Mouse (Mus musculus) liver, embryonic 14.5 days (tissue): ENCODE measurements around the gene Sp100. TPM values are rescaled to one million over a fixed set of nuclear protein-coding genes. Genes with fewer than 3 reads are reported as not detected.

ENCODE experiments used
- ATAC-seq: fragments of 200-750 bp; cut with Nextera tagmentation; 2 replicates; pipeline ENCODE4 v1.8.0; 2017; ENCODE audit warnings: moderate number of reproducible peaks, mild to moderate bottlenecking, moderate library complexity; ENCODE audit not compliant: insufficient read depth
- DNase-seq, 3 experiments: peaks; one replicate each; pipeline ENCODE4 v3.0.0-alpha.2; 2012 to 2013; ENCODE audit warnings: low read depth in 3 of 3, low spot score in 3 of 3
- H3K27ac ChIP-seq: fragments of 300-500 bp; sonication (generic); 2 replicates; pipeline ENCODE4 v1.5.1; 2014; ENCODE audit warnings: moderate library complexity, mild to moderate bottlenecking, control low read depth, inconsistent platforms
- H3K27me3 ChIP-seq: fragments of 300-500 bp; sonication (generic); 2 replicates; pipeline ENCODE4 v1.6.1; 2014; ENCODE audit warnings: mild to moderate bottlenecking, low read length, moderate library complexity; ENCODE audit not compliant: control insufficient read depth, insufficient read depth
- H3K36me3 ChIP-seq: fragments of 300-500 bp; sonication (generic); replicated peaks from 2 replicates; pipeline ENCODE4 v1.6.1; 2014; ENCODE audit warnings: low read depth; ENCODE audit not compliant: control insufficient read depth, insufficient read depth
- H3K4me1 ChIP-seq, 2 experiments: fragments of 200-500 bp in 1 of 2; fragments of 300-500 bp in 1 of 2; sonication (generic) in 1 of 2; replicated peaks; 2 replicates each; pipeline ENCODE4 v1.6.1; 2012 to 2014; ENCODE audit warnings: antibody characterized with exemption in 1 of 2, inconsistent platforms in 1 of 2, low read length in 1 of 2; ENCODE audit not compliant: control insufficient read depth in 2 of 2, insufficient read depth in 2 of 2
- H3K4me2 ChIP-seq: fragments of 300-500 bp; sonication (generic); 2 replicates; pipeline ENCODE4 v1.6.1; 2014; ENCODE audit warnings: low read depth, mild to moderate bottlenecking, control low read depth, moderate library complexity
- H3K4me3 ChIP-seq, 2 experiments: fragments of 200-500 bp in 1 of 2; fragments of 300-500 bp in 1 of 2; sonication (generic) in 1 of 2; 2 replicates each; pipeline ENCODE4 v1.5.1; 2012 to 2014; ENCODE audit warnings: low read depth in 2 of 2, low read length in 2 of 2, mild to moderate bottlenecking in 2 of 2, control low read depth in 1 of 2, inconsistent platforms in 1 of 2, moderate library complexity in 1 of 2; ENCODE audit not compliant: insufficient read depth in 1 of 2
- H3K9ac ChIP-seq: fragments of 300-500 bp; sonication (generic); replicated peaks from 2 replicates; pipeline ENCODE4 v1.6.1; 2014; ENCODE audit warnings: mild to moderate bottlenecking, control low read depth, moderate library complexity
- H3K9me3 ChIP-seq: fragments of 300-500 bp; sonication (generic); 2 replicates; pipeline ENCODE4 v1.6.1; 2016; ENCODE audit warnings: low read length, mixed read lengths; ENCODE audit not compliant: control insufficient read depth
- CTCF ChIP-seq: IDR thresholded peaks from 2 replicates; pipeline ENCODE4 v1.5.1; 2016; ENCODE audit warnings: antibody characterized with exemption, low read depth, control low read depth
- EP300 ChIP-seq: IDR thresholded peaks from 2 replicates; pipeline ENCODE4 v1.6.1; 2016; ENCODE audit warnings: antibody characterized with exemption, low read depth
- WGBS: fragments of 180-500 bp; shearing (Covaris S2); extraction: QIAGEN DNeasy Blood & Tissue Kit; methylation state at CpG from one replicate; pipeline ENCODE4 v1.1.7; 2014; ENCODE audit not compliant: insufficient replicate concordance; 5-methylcytosine and 5-hydroxymethylcytosine counted together
- polyA plus RNA-seq, 2 experiments: library from polyadenylated mRNA; depleted of rRNA in 1 of 2; stranded (reverse) in 1 of 2; unstranded in 1 of 2; fragments of >200 nt; fragmentation: Nextera tagmentation in 1 of 2; extraction: Ambion mirVana in 1 of 2; gene quantifications; 2 replicates each; pipeline versions ENCODE4 v1.2.1 to v1.2.3; 2012 to 2014

Gene Sp100
- polyA plus RNA-seq, 2 experiments, result 2.0 to 3.2 TPM

DNA sequence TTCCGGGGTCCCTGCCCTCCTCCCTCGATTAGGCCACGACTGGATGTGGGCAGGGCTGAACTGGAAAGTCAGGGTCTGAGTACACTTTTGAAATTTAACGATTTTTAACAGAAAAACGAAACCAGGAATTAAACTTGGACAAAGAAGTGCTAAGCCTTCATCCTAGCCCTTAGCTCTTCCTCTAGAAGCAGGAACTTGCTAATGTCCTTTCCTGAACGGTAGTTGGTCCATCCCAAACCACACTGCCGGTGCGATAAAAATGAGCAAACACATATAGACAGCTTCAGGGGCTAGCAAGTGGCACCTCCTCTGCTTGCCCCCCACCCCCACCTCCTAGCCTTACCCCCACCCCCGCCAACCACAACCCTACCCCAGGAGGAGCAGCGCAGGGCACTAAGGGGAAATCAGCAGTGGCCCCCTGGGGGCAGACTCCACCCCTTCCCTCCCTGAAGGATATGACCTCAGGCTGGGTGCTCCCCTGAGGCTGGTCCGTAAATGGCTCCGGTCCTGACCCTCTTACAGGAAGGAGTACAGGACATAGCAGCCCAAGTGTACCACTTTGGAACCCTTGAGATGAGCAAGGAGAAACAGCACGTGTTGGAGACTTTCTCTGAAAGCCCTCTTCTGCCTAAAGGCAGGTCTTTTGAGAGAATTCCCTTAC, 85.8 kb downstream of the Sp100 start:
- Histone ChIP-seq H3K4me1 (peaks cover 0 to 7% of the 10 kb centered on the region in 2 experiments; a peak in 1 of 4 replicates), H3K9me3 (no peaks in the 10 kb centered on the region), H3K27me3 (no peaks in the 10 kb centered on the region), H3K36me3 (no peaks in the 10 kb centered on the region), H3K27ac (peak overlapping the region; percentile 14), H3K9ac (peak overlapping the region; percentile 52), H3K4me3 (peak overlapping the region; percentile 48 to 66), H3K4me2 (peak overlapping the region; percentile 74)
- peak; percentile 89 for ATAC-seq
- WGBS, result 16% methylated on average over 13 of the region's 13 CpGs
- TF ChIP-seq EP300, result no peak
- peak; percentile 24; the same call in 1 of the 2 replicates for TF ChIP-seq CTCF
- peak; percentile 49 to 71 (median 55) for DNase-seq

- 25% methylated on average over 18 of the region's 18 CpGs for WGBS
- no peaks in the 10 kb centered on the region for H3K9me3 ChIP-seq
- H3K27me3 ChIP-seq, result no peaks in the 10 kb centered on the region
- peaks cover 0 to 7% of the 10 kb centered on the region in 2 experiments; a peak in 1 of 4 replicates for H3K4me1 ChIP-seq
- peak overlapping the region; percentile 14 for H3K27ac ChIP-seq
- ATAC-seq, result peak; percentile 50
- TF ChIP-seq CTCF (peak; percentile 90), EP300 (no peak)
- no peaks in the 10 kb centered on the region for H3K36me3 ChIP-seq
- peak; percentile 69 to 74 (median 70) for DNase-seq
- H3K9ac ChIP-seq, result peak overlapping the region; percentile 52
- H3K4me2 ChIP-seq, result peak overlapping the region; percentile 74
- H3K4me3 ChIP-seq, result peak overlapping the region; percentile 48 to 66
Observed at GRCm38 (mm10) chr1:85736355-85737184, 86.8 kb downstream of the Sp100 start.

- Histone ChIP-seq H3K4me2 (no peak overlapping the region), H3K9me3 (no peaks in the 10 kb centered on the region), H3K27ac (no peak overlapping the region), H3K27me3 (no peaks in the 10 kb centered on the region), H3K4me1 (0 out of 4 replicates have a peak, but pooled peaks cover 0 to 7% of the 10 kb centered on the region in 2 experiments), H3K4me3 (no peak overlapping the region), H3K9ac (no peak overlapping the region), H3K36me3 (no peaks in the 10 kb centered on the region)
- DNase-seq (no peak), ATAC-seq (no peak)
- WGBS, result 85% methylated on average over 4 of the region's 4 CpGs
- TF ChIP-seq CTCF, result no peak
- no peak for TF ChIP-seq EP300
Observed at GRCm38 (mm10) chr1:85739000-85739399, 89.2 kb downstream of the Sp100 start.

GRCm38 (mm10) chr1:85739819-85740218, 90.0 kb downstream of the Sp100 start:
- no peak for TF ChIP-seq CTCF
- TF ChIP-seq EP300, result no peak
- Histone ChIP-seq H3K36me3 (no peaks in the 10 kb centered on the region), H3K27me3 (no peaks in the 10 kb centered on the region), H3K4me3 (no peak overlapping the region), H3K9me3 (no peaks in the 10 kb centered on the region), H3K4me2 (no peak overlapping the region), H3K4me1 (0 out of 4 replicates have a peak, but pooled peaks cover 0 to 7% of the 10 kb centered on the region in 2 experiments), H3K27ac (no peak overlapping the region), H3K9ac (no peak overlapping the region)
- no peak for DNase-seq
- ATAC-seq, result no peak

- 0 out of 4 replicates have a peak, but pooled peaks cover 0 to 3% of the 10 kb centered on the region in 2 experiments for H3K4me1 ChIP-seq
- TF ChIP-seq CTCF (no peak), EP300 (no peak)
- H3K9ac ChIP-seq, result no peak overlapping the region
- no peaks in the 10 kb centered on the region for H3K36me3 ChIP-seq
- no peak overlapping the region for H3K27ac ChIP-seq
- no peak for DNase-seq
- no peak overlapping the region for H3K4me3 ChIP-seq
- WGBS, result 69% methylated on average over 6 of the region's 6 CpGs
- no peak overlapping the region for H3K4me2 ChIP-seq
- no peak for ATAC-seq
- no peaks in the 10 kb centered on the region for H3K9me3 ChIP-seq
- no peaks in the 10 kb centered on the region for H3K27me3 ChIP-seq
Observed at GRCm38 (mm10) chr1:85740923-85741322, 91.1 kb downstream of the Sp100 start.
